Mouse (Mus musculus): ENCODE results near the gene Tas2r119.
"Not testable (repeated sequence)": the region's sequence is repeated elsewhere in the genome, so short reads cannot be mapped to it uniquely, and the experiment has no call there.

The Tas2r119 gene

GRCm38 (mm10) chr15:32176989-32177388, at the start of gene Tas2r119:
Gene Tas2r119 (plus strand): TSS chr15:32177289.
- no peak for DNase-seq

GRCm38 (mm10) chr15:32132315-32132714, 44.8 kb upstream of the Tas2r119 start:
- no peak for DNase-seq

DNA sequence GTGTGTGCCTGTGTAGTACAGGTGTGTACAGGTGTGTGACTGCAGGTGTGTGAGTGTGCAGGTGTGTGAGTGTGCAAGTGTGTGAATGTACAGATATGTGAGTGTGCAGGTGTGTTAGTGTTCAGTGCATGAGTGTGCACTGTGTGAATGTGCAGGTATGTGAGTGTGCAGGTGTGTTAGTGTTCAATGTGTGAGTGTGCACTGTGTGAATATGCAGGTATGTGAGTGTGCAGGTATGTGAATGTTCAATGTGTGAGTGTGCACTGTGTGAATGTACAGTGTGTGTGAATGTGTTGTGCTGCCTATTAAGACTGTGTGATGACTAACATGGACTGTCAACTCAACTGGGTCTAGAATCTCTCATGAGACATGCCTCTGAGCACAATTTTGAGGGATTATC, 35.4 kb upstream of the Tas2r119 start:
- DNase-seq = no peak

DNA sequence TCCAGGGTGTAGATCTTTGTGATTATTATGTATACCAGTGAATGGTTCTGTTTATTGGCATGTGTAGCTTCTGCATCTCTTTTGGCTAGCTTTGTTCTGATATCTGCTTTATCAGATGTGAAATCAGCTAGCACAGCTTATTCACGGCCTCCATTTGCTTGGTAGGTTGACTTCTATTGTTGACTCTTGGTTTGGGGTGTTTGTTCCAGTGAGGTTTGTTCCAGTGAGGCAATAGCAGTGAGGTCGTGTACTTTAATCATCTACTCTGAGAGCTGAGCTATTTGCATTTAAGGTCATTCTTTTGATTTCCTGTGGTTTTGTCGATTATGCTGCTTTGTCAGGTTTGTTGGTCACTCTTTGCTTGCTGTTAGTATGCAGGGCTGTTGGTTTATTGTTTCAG, 32.8 kb upstream of the Tas2r119 start:
- DNase-seq = no peak

DNA sequence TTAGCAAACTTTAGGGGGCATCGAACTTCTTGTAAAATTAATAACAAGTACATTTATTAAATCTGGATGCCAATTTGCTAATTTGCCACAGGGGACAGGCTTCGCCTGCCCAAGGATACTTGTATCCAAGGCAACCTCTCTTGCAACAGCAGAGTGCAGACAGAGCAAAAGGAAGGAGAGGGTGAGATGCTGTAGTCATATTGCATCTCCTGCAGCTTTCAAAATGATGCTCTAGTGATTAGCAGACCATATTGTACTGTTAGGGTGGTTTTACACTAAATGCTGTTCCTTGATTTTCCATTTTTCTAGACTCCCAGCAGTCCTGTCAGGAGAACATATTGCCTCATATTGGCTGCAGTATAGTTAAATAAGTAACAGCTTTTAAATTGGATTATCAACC, 23.7 kb upstream of the Tas2r119 start:
- DNase-seq = no peak

DNA sequence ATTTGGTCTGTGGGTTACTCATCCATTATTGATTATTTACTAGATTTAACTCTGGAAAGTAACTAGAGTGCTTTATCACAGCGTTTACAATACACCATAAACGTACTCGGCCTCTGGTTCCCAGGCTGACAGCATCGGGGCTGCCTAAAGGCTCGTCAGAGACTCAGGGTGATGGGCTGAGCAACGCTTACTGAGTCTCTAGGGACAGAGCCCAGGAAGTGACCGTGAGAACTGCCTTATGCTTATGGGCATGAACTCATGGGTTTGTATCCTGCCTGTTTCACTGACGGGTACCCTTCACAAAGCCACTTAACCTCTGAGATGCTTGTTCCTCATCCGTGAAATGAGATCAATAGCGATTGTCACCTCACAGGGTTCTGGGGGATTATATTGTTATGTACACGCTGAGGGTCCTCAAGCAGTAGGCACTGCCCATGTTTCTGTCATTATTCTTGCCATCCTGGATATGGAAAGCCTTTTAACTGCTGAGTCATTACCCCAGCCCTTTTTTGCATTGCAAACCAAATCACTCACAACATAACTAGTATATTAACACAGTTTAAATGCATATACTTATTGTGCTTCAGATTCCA, 23.1 kb upstream of the Tas2r119 start:
- DNase-seq = no peak

DNA sequence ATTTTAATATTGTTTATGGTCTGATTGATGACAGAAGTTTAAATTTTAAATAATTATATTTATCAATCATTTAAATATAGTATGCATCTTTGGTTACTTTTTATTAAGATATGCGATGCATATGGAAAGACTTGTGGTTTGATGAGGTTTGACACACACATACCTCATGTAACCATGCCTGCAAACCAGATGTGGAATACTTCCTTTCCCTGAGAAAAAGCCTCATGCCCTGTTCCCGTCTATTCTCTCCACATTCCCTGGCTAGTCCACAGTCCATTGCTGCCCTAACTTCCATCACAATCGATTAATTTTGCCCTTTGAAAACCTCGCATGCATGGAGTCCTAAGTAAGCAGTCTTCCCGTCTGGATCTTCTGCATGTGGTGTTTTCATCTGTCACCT, 21.0 kb upstream of the Tas2r119 start:
- no peak for DNase-seq

DNA sequence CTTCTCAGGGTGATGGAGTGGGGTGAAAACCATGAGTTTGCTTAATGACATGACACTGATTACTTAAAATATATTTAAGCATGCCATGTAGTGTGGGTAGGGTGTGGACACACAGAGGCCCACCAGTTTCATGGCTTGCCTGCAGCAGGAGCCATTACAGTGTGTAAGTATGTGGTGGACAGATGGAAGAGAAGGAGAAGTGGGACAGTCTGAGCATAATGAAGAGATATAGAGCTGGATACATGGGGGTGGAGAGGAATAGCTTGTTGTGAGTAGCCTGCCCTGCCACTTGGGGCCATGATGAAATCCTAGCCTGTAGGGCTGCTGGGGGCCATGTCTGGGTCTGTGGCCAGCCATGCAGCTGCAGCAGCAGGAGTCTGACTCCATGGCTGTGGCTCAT, 16.8 kb upstream of the Tas2r119 start:
- no peak for DNase-seq

- DNase-seq = no peak
Observed at GRCm38 (mm10) chr15:32171764-32172163, 5.3 kb upstream of the Tas2r119 start.

DNA sequence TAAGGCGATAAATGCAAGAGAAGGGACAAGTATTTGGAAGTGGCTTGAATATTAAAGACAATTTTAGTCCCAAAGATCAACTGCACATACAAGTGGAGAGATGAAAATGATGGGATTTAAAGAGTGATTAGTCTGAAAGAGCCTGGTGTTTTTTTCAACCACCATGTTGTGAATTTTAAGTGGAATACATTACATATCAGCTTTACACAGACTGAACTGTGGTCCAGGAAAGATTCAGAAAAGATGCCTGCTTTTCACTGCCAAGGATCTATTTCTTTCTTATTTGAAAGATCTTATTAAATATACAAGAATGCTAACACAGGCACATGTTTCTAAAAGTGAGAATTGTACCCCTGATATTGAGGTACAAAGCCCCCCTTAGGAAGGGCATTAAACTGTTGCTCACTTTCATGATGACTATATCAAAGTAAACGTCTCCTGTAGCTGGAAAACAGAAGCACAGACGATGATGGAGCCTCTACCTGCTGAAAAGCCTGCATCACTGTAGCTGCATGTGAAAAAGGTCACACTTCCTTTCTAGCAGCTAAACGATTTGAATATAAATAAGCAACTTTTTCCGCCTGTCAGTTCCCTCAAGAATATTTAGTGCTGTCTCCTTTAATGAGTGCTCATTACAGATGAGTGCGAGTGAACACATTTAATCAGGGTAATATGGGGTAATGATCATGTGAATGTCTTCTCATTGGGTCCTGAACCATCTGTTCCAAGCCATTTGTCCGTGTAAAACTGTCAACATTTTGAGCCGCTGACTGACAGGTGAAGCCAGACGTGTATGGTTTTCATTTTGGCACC, 4.7 kb upstream of the Tas2r119 start:
- no peak for DNase-seq

GRCm38 (mm10) chr15:32172988-32173329, 4.1 kb upstream of the Tas2r119 start:
- no peak for DNase-seq

DNA sequence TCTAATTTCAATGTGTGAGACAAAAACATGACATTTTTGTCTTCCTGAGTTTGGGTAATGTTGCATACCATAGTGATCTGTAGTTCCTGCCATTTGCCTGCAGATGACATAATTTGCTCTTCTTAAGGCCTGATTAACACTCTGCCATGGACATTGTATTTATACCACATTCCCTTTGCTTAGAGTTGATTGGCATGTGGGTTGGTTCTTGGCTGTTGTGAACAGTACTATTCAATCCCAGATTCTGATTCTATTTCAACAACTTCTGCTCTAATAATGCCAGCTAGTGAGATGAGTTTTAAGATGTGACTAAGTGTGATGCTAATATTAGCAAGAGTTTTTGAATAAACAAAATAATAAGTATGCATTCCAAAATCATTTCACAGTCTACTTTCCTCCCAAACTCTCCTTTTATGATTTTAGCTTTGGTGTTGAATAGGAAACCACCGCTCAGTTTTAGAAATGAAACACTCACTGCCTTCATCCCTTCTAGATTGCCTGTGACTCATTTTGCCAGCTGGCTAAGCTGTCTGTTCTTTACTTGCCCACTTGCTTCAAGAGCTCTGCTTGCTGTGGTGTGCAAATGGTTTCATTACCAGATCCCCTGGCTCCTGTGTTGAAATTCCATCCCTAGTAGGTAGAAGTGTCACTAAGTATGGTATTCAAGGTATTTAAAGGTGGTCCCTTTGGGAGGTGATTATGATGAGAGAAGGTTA, 3.1 kb downstream of the Tas2r119 start:
- no peak for DNase-seq

DNA sequence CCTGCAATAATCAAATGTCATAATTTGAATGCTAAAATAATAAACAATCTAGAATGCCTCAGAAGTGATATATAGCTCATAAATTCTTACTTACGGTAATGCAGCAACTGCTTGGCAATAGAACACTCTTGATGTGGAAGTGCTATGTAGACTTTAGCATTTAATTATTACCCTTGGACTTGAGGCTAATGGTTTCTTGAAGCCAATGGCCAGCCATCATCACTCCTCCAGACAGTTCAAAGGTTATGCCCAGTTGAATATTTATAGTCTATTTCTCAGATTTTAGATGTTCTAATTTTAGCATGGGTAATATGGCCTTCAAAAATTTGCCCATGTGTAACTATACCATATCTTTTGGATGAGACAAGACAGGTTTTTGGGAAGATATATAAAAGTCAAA, 4.9 kb downstream of the Tas2r119 start:
- no peak for DNase-seq

GRCm38 (mm10) chr15:32184964-32185363, 7.9 kb downstream of the Tas2r119 start:
- DNase-seq = no peak

- no peak for DNase-seq
Observed at GRCm38 (mm10) chr15:32189879-32190278, 12.8 kb downstream of the Tas2r119 start.

- no peak for DNase-seq
Observed at GRCm38 (mm10) chr15:32190436-32190835, 13.3 kb downstream of the Tas2r119 start.

GRCm38 (mm10) chr15:32192948-32193347, 15.9 kb downstream of the Tas2r119 start:
- no peak for DNase-seq

- DNase-seq = no peak
Observed at GRCm38 (mm10) chr15:32198076-32198475, 21.0 kb downstream of the Tas2r119 start.

DNA sequence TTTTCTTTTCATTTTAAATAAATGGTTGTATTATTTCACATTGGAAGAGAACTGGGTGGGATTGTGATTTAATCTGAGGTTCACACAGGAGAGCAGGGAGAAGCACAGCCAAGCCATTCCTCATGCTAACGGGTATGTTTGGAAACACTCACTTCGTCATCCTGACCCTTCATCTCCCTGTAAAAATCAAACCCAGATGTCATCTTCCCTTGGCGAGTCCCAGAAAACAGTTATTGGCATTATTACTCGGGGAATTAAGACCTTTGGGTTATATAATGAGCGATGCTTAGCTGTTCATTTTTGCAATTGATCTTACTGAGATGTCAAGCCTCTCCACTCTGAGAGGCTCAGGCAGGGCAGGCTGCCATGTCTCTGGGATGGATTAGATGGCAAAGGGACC, 21.5 kb downstream of the Tas2r119 start:
- peak; percentile 23 to 24 for DNase-seq

GRCm38 (mm10) chr15:32203242-32203641, 26.2 kb downstream of the Tas2r119 start:
- no peak for DNase-seq

- peak; percentile 49 to 55 for DNase-seq
Observed at GRCm38 (mm10) chr15:32204908-32205307, 27.8 kb downstream of the Tas2r119 start.

- DNase-seq = not testable (repeated sequence)
Observed at GRCm38 (mm10) chr15:32214687-32215086, 37.6 kb downstream of the Tas2r119 start.

GRCm38 (mm10) chr15:32223028-32223427, 45.9 kb downstream of the Tas2r119 start:
- no peak for DNase-seq

GRCm38 (mm10) chr15:32225394-32225793, 48.3 kb downstream of the Tas2r119 start:
- DNase-seq = no peak

Measured in cerebellum, postnatal 10 days (tissue).